Mouse (Mus musculus): ENCODE measurements around the gene Abt1. TPM values are rescaled to one million over a fixed set of nuclear protein-coding genes. Genes with fewer than 3 reads are reported as not detected.

Abt1 gene
- polyA plus RNA-seq, 1 experiment from 2014 or later: 7.4 TPM

- H3K4me3 ChIP-seq (ENCODE audit: low read depth, low read length): peak overlapping the region; percentile 37
- ATAC-seq (ENCODE audit: low FRiP score, low TSS enrichment): no peak
- WGBS: under 1% methylated on average over 31 of the region's 31 CpGs
- H3K9ac ChIP-seq (ENCODE audit: low read length): no peak overlapping the region; the same call in 1 of the 2 replicates
- H3K4me2 ChIP-seq (replicated peaks; ENCODE audit: low read depth): peak overlapping the region; percentile 59
- H3K36me3 ChIP-seq (ENCODE audit: control insufficient read depth, insufficient read depth, low read length): no peaks in the 10 kb centered on the region
- DNase-seq (ENCODE audit: low spot score): peak; percentile 24
- no peaks in the 10 kb centered on the region for H3K9me3 ChIP-seq (ENCODE audit: control insufficient read depth, low read length)
- 0 out of 2 replicates have a peak, but pooled peaks cover 2% of the 10 kb centered on the region for H3K4me1 ChIP-seq (replicated peaks; ENCODE audit: control insufficient read depth, insufficient read depth)
- TF ChIP-seq CTCF (IDR thresholded peaks at IDR 0.05; ENCODE audit: low read depth) (no peak), EP300 (optimal IDR thresholded peaks at IDR 0.05) (no peak)
- peaks cover 2% of the 10 kb centered on the region; the same call in 1 of the 2 replicates for H3K27me3 ChIP-seq (ENCODE audit: control insufficient read depth, insufficient read depth, low read length)
- no peak overlapping the region for H3K27ac ChIP-seq (replicated peaks)
Observed at GRCm38 (mm10) chr13:23396246-23396703, 27.4 kb downstream of the Abt1 start.

GRCm38 (mm10) chr13:23395301-23396245 lies 28.1 kb downstream of the Abt1 start:
- Histone ChIP-seq H3K9ac (ENCODE audit: low read length) (no peak overlapping the region; the same call in 1 of the 2 replicates), H3K27me3 (ENCODE audit: control insufficient read depth, insufficient read depth, low read length) (peaks cover 2% of the 10 kb centered on the region; the same call in 1 of the 2 replicates)
- ATAC-seq (ENCODE audit: low FRiP score, low TSS enrichment): no peak

GRCm38 (mm10) chr13:23387548-23387947 lies 36.1 kb downstream of the Abt1 start:
- DNase-seq (ENCODE audit: low spot score) (no peak), ATAC-seq (ENCODE audit: low FRiP score, low TSS enrichment) (no peak)
- 91% methylated on average over 1 of the region's 1 CpGs for WGBS
- Histone ChIP-seq H3K4me1 (replicated peaks; ENCODE audit: control insufficient read depth, insufficient read depth) (no peaks in the 10 kb centered on the region), H3K27ac (replicated peaks) (no peak overlapping the region), H3K27me3 (ENCODE audit: control insufficient read depth, insufficient read depth, low read length) (no peaks in the 10 kb centered on the region), H3K4me3 (ENCODE audit: low read depth, low read length) (no peak overlapping the region), H3K9me3 (ENCODE audit: control insufficient read depth, low read length) (no peaks in the 10 kb centered on the region), H3K36me3 (ENCODE audit: control insufficient read depth, insufficient read depth, low read length) (no peaks in the 10 kb centered on the region), H3K4me2 (replicated peaks; ENCODE audit: low read depth) (no peak overlapping the region), H3K9ac (ENCODE audit: low read length) (no peak overlapping the region)
- TF ChIP-seq EP300 (optimal IDR thresholded peaks at IDR 0.05) (no peak), CTCF (IDR thresholded peaks at IDR 0.05; ENCODE audit: low read depth) (no peak)

More at GRCm38 (mm10) chr13:23395301-23396245, 28.1 kb downstream of the Abt1 start:
- H3K9me3 ChIP-seq (ENCODE audit: control insufficient read depth, low read length): no peaks in the 10 kb centered on the region
- H3K27ac ChIP-seq (replicated peaks): no peak overlapping the region
- no peak for DNase-seq (ENCODE audit: low spot score)
- no peaks in the 10 kb centered on the region for H3K36me3 ChIP-seq (ENCODE audit: control insufficient read depth, insufficient read depth, low read length)
- H3K4me3 ChIP-seq (ENCODE audit: low read depth, low read length): peak overlapping the region; percentile 37
- 3% methylated on average over 43 of the region's 43 CpGs for WGBS
- no peak for TF ChIP-seq EP300 (optimal IDR thresholded peaks at IDR 0.05)
- no peak for TF ChIP-seq CTCF (IDR thresholded peaks at IDR 0.05; ENCODE audit: low read depth)
- 0 out of 2 replicates have a peak, but pooled peaks cover 2% of the 10 kb centered on the region for H3K4me1 ChIP-seq (replicated peaks; ENCODE audit: control insufficient read depth, insufficient read depth)
- H3K4me2 ChIP-seq (replicated peaks; ENCODE audit: low read depth): peak overlapping the region; percentile 59

GRCm38 (mm10) chr13:23383127-23383526 lies 40.5 kb downstream of the Abt1 start:
- TF ChIP-seq EP300 (optimal IDR thresholded peaks at IDR 0.05) (no peak), CTCF (IDR thresholded peaks at IDR 0.05; ENCODE audit: low read depth) (no peak)

GRCm38 (mm10) chr13:23372433-23372832 lies 51.2 kb downstream of the Abt1 start:
- 66% methylated on average over 1 of the region's 1 CpGs for WGBS
- Histone ChIP-seq H3K9ac (ENCODE audit: low read length) (no peak overlapping the region), H3K4me1 (replicated peaks; ENCODE audit: control insufficient read depth, insufficient read depth) (no peaks in the 10 kb centered on the region), H3K4me2 (replicated peaks; ENCODE audit: low read depth) (no peak overlapping the region), H3K27me3 (ENCODE audit: control insufficient read depth, insufficient read depth, low read length) (no peaks in the 10 kb centered on the region), H3K4me3 (ENCODE audit: low read depth, low read length) (no peak overlapping the region), H3K9me3 (ENCODE audit: control insufficient read depth, low read length) (no peaks in the 10 kb centered on the region), H3K36me3 (ENCODE audit: control insufficient read depth, insufficient read depth, low read length) (no peaks in the 10 kb centered on the region), H3K27ac (replicated peaks) (no peak overlapping the region)
- TF ChIP-seq EP300 (optimal IDR thresholded peaks at IDR 0.05): no peak
- TF ChIP-seq CTCF (IDR thresholded peaks at IDR 0.05; ENCODE audit: low read depth): no peak
- no peak for DNase-seq (ENCODE audit: low spot score)
- no peak for ATAC-seq (ENCODE audit: low FRiP score, low TSS enrichment)

More at GRCm38 (mm10) chr13:23383127-23383526, 40.5 kb downstream of the Abt1 start:
- DNase-seq (ENCODE audit: low spot score) (no peak), ATAC-seq (ENCODE audit: low FRiP score, low TSS enrichment) (no peak)
- 59% methylated on average over 1 of the region's 1 CpGs for WGBS
- no peak overlapping the region for H3K27ac ChIP-seq (replicated peaks)
- no peaks in the 10 kb centered on the region for H3K4me1 ChIP-seq (replicated peaks; ENCODE audit: control insufficient read depth, insufficient read depth)
- no peaks in the 10 kb centered on the region for H3K27me3 ChIP-seq (ENCODE audit: control insufficient read depth, insufficient read depth, low read length)
- H3K4me3 ChIP-seq (ENCODE audit: low read depth, low read length): no peak overlapping the region
- no peaks in the 10 kb centered on the region for H3K36me3 ChIP-seq (ENCODE audit: control insufficient read depth, insufficient read depth, low read length)
- H3K4me2 ChIP-seq (replicated peaks; ENCODE audit: low read depth): no peak overlapping the region
- H3K9me3 ChIP-seq (ENCODE audit: control insufficient read depth, low read length): no peaks in the 10 kb centered on the region
- H3K9ac ChIP-seq (ENCODE audit: low read length): no peak overlapping the region

- ATAC-seq (ENCODE audit: low FRiP score, low TSS enrichment): no peak
- TF ChIP-seq EP300 (optimal IDR thresholded peaks at IDR 0.05): no peak
- no peak for TF ChIP-seq CTCF (IDR thresholded peaks at IDR 0.05; ENCODE audit: low read depth)
- Histone ChIP-seq H3K9me3 (ENCODE audit: control insufficient read depth, low read length) (no peaks in the 10 kb centered on the region), H3K4me3 (ENCODE audit: low read depth, low read length) (no peak overlapping the region), H3K27ac (replicated peaks) (no peak overlapping the region), H3K4me1 (replicated peaks; ENCODE audit: control insufficient read depth, insufficient read depth) (no peaks in the 10 kb centered on the region), H3K9ac (ENCODE audit: low read length) (no peak overlapping the region), H3K36me3 (ENCODE audit: control insufficient read depth, insufficient read depth, low read length) (no peaks in the 10 kb centered on the region), H3K27me3 (ENCODE audit: control insufficient read depth, insufficient read depth, low read length) (no peaks in the 10 kb centered on the region), H3K4me2 (replicated peaks; ENCODE audit: low read depth) (no peak overlapping the region)
- no peak for DNase-seq (ENCODE audit: low spot score)
- WGBS: 92% methylated on average over 4 of the region's 4 CpGs
Observed at GRCm38 (mm10) chr13:23370075-23370474, 53.6 kb downstream of the Abt1 start.
